Mouse (Mus musculus) hematopoietic stem cell, adult 5-6 weeks (primary cell): Measurements from ENCODE around the gene Zfp449. TPM values are rescaled to one million over a fixed set of nuclear protein-coding genes. Genes with fewer than 3 reads are reported as not detected.

Experiments
- total RNA-seq: library from RNA; stranded (forward); fragments of 172-1452, 232-1000 nt; gene quantifications from 2 replicates; pipeline ENCODE4 v1.2.3, GENCODE M21; 2017

The Zfp449 gene
- total RNA-seq, 1 experiment from 2014 or later, result 6.0 TPM

Other genes starting within 250 kb of the Zfp449 start
- gene 3830403N18Rik, start 209.8 kb upstream of the Zfp449 start, total RNA-seq, result 2.1 and 2.5 TPM in 2 replicates
- not detected in 2 replicates for gene Gm773, start 133.5 kb upstream of the Zfp449 start, total RNA-seq
- gene Smim10l2a, start 28.2 kb downstream of the Zfp449 start, total RNA-seq, result 4.7 and 10.6 TPM in 2 replicates
- 33.8 and 369 TPM in 2 replicates for gene Gm2174, start 101.6 kb downstream of the Zfp449 start, total RNA-seq
- gene Ints6l, start 108.5 kb downstream of the Zfp449 start, total RNA-seq, result 97.6 and 109 TPM in 2 replicates
- not detected in 2 replicates for gene Gm10477, start 178.3 kb downstream of the Zfp449 start, total RNA-seq
- gene Gm648, start 203.2 kb downstream of the Zfp449 start, total RNA-seq, result not detected in 2 replicates